Mouse (Mus musculus) stomach, embryonic 16.5 days (tissue): ENCODE results near the gene Dnajc25. TPM values are rescaled to one million over a fixed set of nuclear protein-coding genes. Genes with fewer than 3 reads are reported as not detected.

ENCODE experiments used
- polyA plus RNA-seq: library from polyadenylated mRNA; unstranded; fragments of >200 nt; fragmentation: Nextera tagmentation; extraction: Ambion mirVana; gene quantifications from 2 replicates; pipeline ENCODE4 v1.2.1, GENCODE M21; 2015

Dnajc25 gene
- polyA plus RNA-seq, 1 experiment from 2014 or later = 8.3 TPM

Other genes starting within 250 kb of the Dnajc25 start
- not detected in 2 replicates for gene Olfr267, start 207.3 kb upstream of the Dnajc25 start, polyA plus RNA-seq
- 29.0 and 30.4 TPM in 2 replicates for gene Ecpas, start 82.3 kb upstream of the Dnajc25 start, polyA plus RNA-seq
- 0.62 and 0.84 TPM in 2 replicates for gene Zkscan16, start 51.4 kb upstream of the Dnajc25 start, polyA plus RNA-seq
- 105 and 120 TPM in 2 replicates for gene Ptgr1, start 7.9 kb upstream of the Dnajc25 start, polyA plus RNA-seq
- 7.3 and 9.1 TPM in 2 replicates for gene Gm20503, start 8.1 kb downstream of the Dnajc25 start, polyA plus RNA-seq
- gene Gng10, start 40.0 kb downstream of the Dnajc25 start, polyA plus RNA-seq = 127 and 147 TPM in 2 replicates
- 0.15 and 0.19 TPM in 2 replicates for gene AI481877, start 143.9 kb downstream of the Dnajc25 start, polyA plus RNA-seq
- gene Ugcg, start 194.2 kb downstream of the Dnajc25 start, polyA plus RNA-seq = 8.9 and 9.7 TPM in 2 replicates